Mouse (Mus musculus) T-helper 1 cell (primary cell): ENCODE data around the gene Zfr2.

ENCODE experiments used
- in situ Hi-C: fragments of 300-600 bp; cut with MboI, MseI; formaldehyde crosslinking; loops from one replicate; pipeline ENCODE4 v1.15.1; 2025; ENCODE audit warnings: high pct_unique_total_duplicates

The Zfr2 gene

GRCm38 (mm10) chr10:81242021-81242420, 9.1 kb downstream of the Zfr2 start:
- in situ Hi-C loops: loop anchor here (25.0 kb wide), 1 partner anchor 1395 kb away; the partner anchor contains the start of gene Tdg

GRCm38 (mm10) chr10:81244146-81244545, 11.2 kb downstream of the Zfr2 start:
- in situ Hi-C loops: loop anchor here (25.0 kb wide), 1 partner anchor 1393 kb away; the partner anchor contains the start of gene Tdg

DNA sequence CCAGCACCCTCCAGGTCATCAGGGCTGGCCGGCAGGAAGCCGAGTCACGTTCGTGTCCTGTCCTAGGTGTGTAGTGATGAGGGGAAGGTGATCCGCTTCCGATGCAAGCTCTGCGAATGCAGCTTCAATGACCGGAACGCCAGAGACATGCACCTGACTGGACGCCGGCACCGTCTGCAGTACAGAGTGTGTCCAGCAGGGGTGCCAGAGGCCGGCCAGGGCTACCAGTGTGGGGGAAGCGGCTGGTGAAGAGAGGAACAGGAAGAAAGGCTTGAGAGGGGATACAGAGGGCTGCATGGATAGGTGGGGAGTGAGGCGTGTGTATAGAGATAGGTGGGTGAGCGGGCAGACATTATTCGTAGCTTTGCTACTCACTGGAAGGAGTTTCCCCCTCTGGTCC, 11.6 kb downstream of the Zfr2 start:
- in situ Hi-C loops: loop anchor here (25.0 kb wide), 1 partner anchor 1393 kb away; the partner anchor contains the start of gene Tdg

DNA sequence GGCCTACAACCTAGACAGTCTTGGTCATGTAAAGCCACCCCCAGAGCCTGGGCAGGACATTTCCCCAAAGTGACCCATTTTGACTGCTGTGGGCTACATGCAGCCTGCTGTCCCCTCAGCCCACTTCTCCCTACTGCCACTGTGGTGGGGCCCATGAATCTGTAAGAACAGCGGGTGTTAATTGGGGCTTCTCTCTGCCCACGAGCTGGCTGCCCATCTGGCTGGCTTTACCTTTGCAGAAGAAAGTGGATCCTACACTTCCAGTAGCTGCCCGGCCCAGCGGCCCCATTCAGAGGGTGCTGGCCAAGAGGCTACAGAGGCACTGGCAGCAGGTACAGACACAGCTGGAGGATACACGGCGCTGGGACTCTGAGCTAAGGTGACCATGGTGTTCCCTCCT, 12.2 kb downstream of the Zfr2 start:
- in situ Hi-C loops: loop anchor here (25.0 kb wide), 1 partner anchor 1392 kb away; the partner anchor contains the start of gene Tdg

DNA sequence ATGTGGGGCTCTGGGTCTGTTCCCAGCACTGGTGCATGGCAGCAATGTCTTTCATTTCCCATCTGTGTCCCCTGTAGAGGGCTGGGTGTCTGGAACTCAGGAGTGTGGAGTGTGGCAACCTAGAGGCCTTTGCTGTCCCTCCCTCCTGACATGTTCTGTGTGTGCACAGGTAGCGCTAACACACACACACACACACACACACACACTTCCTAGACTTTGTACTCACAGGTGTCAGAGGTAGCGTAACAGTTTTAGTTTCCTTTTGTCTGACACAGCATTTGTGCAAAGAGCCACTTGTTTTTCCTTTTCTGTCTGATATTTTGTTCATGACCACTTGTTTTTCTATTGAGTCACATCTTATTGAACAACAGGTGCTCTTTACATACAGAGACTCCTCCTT, 14.8 kb downstream of the Zfr2 start:
- in situ Hi-C loops: loop anchor here (25.0 kb wide), 1 partner anchor 1389 kb away; the partner anchor contains the start of gene Tdg

GRCm38 (mm10) chr10:81249442-81249841, 16.5 kb downstream of the Zfr2 start:
- in situ Hi-C loops: loop anchor here (25.0 kb wide), 1 partner anchor 1388 kb away; the partner anchor contains the start of gene Tdg

- in situ Hi-C loops: no loop called here
Observed at GRCm38 (mm10) chr10:81252424-81253419, 19.8 kb downstream of the Zfr2 start, which contains the start of gene Matk. Gene Matk, plus strand, starts transcription at chr10:81252935.

DNA sequence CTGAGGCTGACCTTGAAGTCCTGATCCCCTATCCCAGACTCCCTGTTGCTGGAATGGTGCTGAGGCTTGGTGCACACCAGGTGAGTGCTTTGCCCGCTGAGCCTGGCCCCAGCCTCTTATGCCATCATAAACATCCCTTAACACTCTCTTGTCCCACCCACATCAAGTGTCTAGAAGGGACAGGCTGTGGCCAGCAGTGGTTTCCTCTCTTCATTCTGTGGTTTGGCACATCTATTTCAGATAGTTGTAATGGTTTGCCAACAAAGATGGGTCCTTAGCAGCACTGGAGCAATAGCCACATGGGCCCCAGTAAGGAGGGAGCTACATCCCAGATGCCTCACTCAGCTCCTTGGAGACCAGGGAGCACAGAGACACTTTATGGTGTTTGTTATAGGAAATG, 21.9 kb downstream of the Zfr2 start:
- in situ Hi-C loops: no loop called here

- in situ Hi-C loops: no loop called here
Observed at GRCm38 (mm10) chr10:81257158-81258039, 24.4 kb downstream of the Zfr2 start.

DNA sequence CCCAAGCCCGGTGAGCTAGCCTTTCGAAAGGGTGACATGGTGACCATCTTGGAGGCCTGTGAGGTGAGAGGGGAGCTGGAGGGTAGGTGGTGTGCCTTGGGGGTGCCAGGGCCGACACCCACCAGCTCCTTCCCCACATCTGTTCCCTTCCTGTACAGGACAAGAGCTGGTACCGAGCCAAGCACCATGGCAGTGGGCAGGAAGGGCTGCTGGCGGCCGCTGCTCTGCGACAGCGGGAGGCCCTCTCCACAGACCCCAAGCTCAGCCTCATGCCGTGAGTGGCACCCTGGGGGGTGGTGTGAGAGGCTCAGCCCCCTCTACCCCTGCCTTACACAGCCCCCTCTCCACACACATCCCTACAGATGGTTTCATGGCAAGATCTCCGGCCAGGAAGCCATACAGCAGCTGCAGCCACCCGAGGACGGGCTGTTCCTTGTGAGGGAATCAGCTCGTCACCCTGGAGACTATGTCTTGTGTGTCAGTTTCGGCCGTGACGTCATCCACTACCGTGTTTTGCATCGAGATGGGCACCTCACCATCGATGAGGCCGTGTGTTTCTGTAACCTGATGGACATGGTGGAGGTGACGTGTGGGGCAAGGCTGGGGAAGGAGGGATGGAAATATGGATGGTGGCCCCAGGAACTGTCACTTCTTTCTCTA, 26.4 kb downstream of the Zfr2 start:
- in situ Hi-C loops: no loop called here

DNA sequence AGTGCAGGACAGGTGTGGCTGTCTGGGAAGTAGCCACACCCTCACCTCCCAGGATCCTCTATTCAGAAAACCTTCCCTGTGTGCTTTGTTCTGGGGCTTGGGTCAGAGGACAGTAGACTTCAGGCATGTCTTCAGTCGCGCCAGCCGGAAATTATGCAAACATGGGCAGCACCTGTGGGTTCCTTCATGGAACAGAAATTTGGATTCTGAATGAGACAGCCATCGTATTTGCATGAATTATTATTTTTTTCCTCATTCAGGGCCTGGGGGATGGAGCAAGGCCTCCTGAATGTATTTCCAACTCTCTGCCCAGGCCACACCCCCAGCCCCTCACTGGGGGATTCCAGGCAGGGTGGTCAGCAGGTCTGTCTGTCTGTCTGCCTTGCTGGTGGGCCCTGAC, 28.1 kb downstream of the Zfr2 start:
- in situ Hi-C loops: no loop called here

GRCm38 (mm10) chr10:81265540-81265939, 32.6 kb downstream of the Zfr2 start:
- in situ Hi-C loops: no loop called here

- in situ Hi-C loops: no loop called here
Observed at GRCm38 (mm10) chr10:81266211-81267105, 33.5 kb downstream of the Zfr2 start, which contains the start of the genes Mrpl54 and Apba3. Gene Mrpl54, minus strand, starts transcription at chr10:81266934. Gene Apba3, plus strand, starts transcription at chr10:81266960.

GRCm38 (mm10) chr10:81268056-81268455, 35.1 kb downstream of the Zfr2 start:
- in situ Hi-C loops: no loop called here

DNA sequence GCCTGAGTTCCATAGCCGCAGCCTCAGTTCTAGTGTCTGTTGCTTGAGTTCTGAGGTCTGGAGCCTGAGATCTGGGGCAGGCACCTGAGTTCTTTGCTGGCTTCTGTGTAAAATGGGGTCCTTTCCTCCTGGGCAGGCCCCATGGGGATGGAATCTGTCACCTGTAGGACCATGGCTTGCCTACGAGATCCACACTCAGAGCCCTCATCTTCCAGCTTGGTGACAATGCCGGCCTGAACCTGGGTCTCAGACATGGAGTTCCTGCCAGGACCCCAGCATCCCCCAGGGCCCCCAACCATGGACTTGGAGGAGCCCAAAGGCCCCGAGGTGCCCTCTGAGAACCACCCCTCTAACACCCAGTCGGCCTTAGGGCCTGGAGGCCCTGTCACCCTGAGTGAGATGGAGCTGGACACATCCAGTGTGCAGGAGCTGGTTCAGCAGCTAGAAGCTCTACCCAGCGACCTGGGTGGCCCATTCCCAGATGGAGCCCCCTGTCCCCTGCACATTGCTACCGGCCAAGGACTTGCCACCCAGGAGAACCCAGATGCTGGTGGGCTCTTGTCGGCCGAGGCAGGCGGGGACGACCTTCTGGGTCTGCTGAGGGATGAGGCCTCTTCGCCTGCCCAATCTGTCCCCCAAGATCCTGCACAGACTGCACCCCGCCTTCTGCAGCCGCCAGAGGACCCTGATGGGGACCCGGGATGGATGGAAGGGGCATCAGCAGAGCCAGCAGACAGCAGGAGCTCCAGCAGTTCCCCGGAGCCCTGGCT, 35.9 kb downstream of the Zfr2 start:
- in situ Hi-C loops: no loop called here

- in situ Hi-C loops: loop anchor here (5.0 kb wide), 1 partner anchor 65 kb away; no protein-coding TSS in a partner anchor
Observed at GRCm38 (mm10) chr10:81272356-81272755, 39.4 kb downstream of the Zfr2 start.

DNA sequence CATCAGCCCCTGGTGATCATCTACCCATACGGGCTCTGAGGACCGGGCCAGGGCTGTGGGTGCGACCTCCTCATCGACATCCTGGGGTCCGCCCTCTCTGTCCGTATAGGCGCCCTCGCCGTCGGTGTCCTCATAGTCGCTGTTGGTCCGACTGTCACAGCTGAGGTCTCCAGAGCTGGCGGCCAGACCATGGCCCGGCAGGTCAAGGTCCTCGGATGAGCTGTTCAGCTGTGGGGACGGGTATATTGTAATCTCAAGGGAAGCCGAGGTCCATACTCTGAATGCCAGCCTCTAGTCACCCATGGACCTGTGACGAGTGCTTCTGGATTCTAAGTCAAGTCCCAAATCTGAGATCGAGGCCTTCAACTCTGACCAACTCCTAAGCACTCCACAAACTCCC, 40.9 kb downstream of the Zfr2 start:
- in situ Hi-C loops: loop anchor here (5.0 kb wide), 1 partner anchor 67 kb away; no protein-coding TSS in a partner anchor

DNA sequence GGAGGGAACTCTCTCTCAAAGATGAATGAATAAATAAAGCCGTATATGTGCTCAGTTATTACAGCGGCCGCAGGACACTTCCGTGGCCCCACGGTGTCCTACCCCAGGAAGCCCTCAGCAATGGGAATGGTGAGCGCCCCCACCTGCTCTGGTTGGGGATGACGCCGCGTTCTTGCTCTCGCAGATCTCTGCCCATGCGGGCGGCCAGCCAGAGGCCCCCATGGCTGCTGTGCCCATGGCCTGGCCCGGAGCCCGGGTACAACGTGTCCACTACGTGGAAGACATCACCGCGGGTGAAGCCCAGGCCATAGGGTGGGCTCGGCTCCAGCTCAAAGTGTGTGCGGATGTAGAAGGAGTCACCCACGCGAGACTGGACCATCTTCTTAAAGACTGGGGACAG, 44.7 kb downstream of the Zfr2 start:
- in situ Hi-C loops: no loop called here

DNA sequence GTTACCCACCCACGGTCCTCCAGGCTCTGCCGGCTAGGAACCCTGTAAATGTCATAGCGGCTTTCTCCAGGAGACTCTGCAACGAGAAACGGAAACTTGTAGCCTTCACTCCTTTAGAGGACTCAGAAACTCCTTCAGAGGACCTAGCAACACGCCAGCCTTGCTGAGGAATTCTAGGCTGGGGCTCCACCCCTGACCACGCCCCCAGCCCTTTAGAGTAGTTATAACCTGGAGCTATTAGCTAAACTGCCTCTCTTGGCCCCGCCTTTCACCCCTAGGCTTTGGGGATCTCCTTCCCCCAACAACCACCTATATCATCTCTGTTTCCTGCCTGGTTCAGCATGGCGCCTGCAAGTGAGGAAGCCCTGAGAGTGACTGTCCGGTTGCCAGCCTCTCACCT, 46.5 kb downstream of the Zfr2 start:
- in situ Hi-C loops: no loop called here
